Mouse (Mus musculus) intestine, embryonic 15.5 days (tissue): Measurements from ENCODE around the gene Zfp622. TPM values are rescaled to one million over a fixed set of nuclear protein-coding genes. Genes with fewer than 3 reads are reported as not detected.
A peak's percentile ranks its signal among the peaks of the same experiment; 100 is the strongest.

Source experiments
- ATAC-seq: fragments of 200-750 bp; cut with Nextera tagmentation; 2 replicates; pipeline ENCODE4 v1.8.0; 2017; ENCODE audit warnings: moderate TSS enrichment, moderate library complexity
- H3K27ac ChIP-seq: fragments of 300-500 bp; sonication (generic); 2 replicates; pipeline ENCODE4 v1.5.1; 2015; ENCODE audit warnings: mild to moderate bottlenecking, inconsistent platforms
- H3K27me3 ChIP-seq: fragments of 300-500 bp; sonication (generic); replicated peaks from 2 replicates; pipeline ENCODE4 v1.6.1; 2015; ENCODE audit warnings: inconsistent platforms
- H3K36me3 ChIP-seq: fragments of 300-500 bp; sonication (generic); 2 replicates; pipeline ENCODE4 v1.6.1; 2015; ENCODE audit warnings: inconsistent platforms
- H3K4me1 ChIP-seq: fragments of 300-500 bp; sonication (generic); replicated peaks from 2 replicates; pipeline ENCODE4 v1.6.1; 2015; ENCODE audit warnings: inconsistent platforms
- H3K4me2 ChIP-seq: fragments of 300-500 bp; sonication (generic); replicated peaks from 2 replicates; pipeline ENCODE4 v1.6.1; 2015; ENCODE audit warnings: mild to moderate bottlenecking, inconsistent platforms
- H3K4me3 ChIP-seq: fragments of 300-500 bp; sonication (generic); replicated peaks from 2 replicates; pipeline ENCODE4 v1.5.1; 2015; ENCODE audit warnings: inconsistent platforms
- H3K9ac ChIP-seq: fragments of 300-500 bp; sonication (generic); 2 replicates; pipeline ENCODE4 v1.6.1; 2015; ENCODE audit warnings: inconsistent platforms
- H3K9me3 ChIP-seq: fragments of 300-500 bp; sonication (generic); 2 replicates; pipeline ENCODE4 v1.6.1; 2016; ENCODE audit warnings: inconsistent platforms
- WGBS: fragments of 180-500 bp; shearing (Covaris S2); methylation state at CpG from one replicate; pipeline ENCODE4 v1.1.7; 2015; 5-methylcytosine and 5-hydroxymethylcytosine counted together
- polyA plus RNA-seq: library from polyadenylated mRNA; unstranded; fragments of >200 nt; fragmentation: Nextera tagmentation; extraction: Ambion mirVana; gene quantifications from 2 replicates; pipeline ENCODE4 v1.2.1, GENCODE M21; 2015

The Zfp622 gene
- polyA plus RNA-seq, 1 experiment from 2014 or later, result 34.9 TPM

GRCm38 (mm10) chr15:25949696-25950095 is 34.5 kb upstream of the Zfp622 start:
- ATAC-seq, result no peak
- Histone ChIP-seq H3K9ac (no peak overlapping the region), H3K9me3 (no peaks in the 10 kb centered on the region), H3K4me1 (no peaks in the 10 kb centered on the region), H3K36me3 (no peaks in the 10 kb centered on the region), H3K4me3 (no peak overlapping the region), H3K27me3 (no peaks in the 10 kb centered on the region), H3K27ac (no peak overlapping the region), H3K4me2 (no peak overlapping the region)
- WGBS, result 83% methylated on average over 9 of the region's 9 CpGs

- H3K27me3 ChIP-seq, result no peaks in the 10 kb centered on the region
- H3K27ac ChIP-seq, result no peak overlapping the region
- ATAC-seq, result peak; percentile 55; the same call in 1 of the 2 replicates
- no peaks in the 10 kb centered on the region for H3K9me3 ChIP-seq
- 73% methylated on average over 5 of the region's 5 CpGs for WGBS
- no peaks in the 10 kb centered on the region for H3K36me3 ChIP-seq
- H3K4me2 ChIP-seq, result no peak overlapping the region
- H3K9ac ChIP-seq, result no peak overlapping the region
- no peaks in the 10 kb centered on the region for H3K4me1 ChIP-seq
- H3K4me3 ChIP-seq, result no peak overlapping the region
Measured at GRCm38 (mm10) chr15:25950584-25950983, 33.6 kb upstream of the Zfp622 start.

- no peaks in the 10 kb centered on the region for H3K27me3 ChIP-seq
- no peak overlapping the region for H3K9ac ChIP-seq
- H3K4me2 ChIP-seq, result no peak overlapping the region
- ATAC-seq, result no peak
- H3K36me3 ChIP-seq, result no peaks in the 10 kb centered on the region
- H3K4me1 ChIP-seq, result no peaks in the 10 kb centered on the region
- no peak overlapping the region for H3K4me3 ChIP-seq
- no peaks in the 10 kb centered on the region for H3K9me3 ChIP-seq
- WGBS, result 60% methylated on average over 4 of the region's 4 CpGs
- H3K27ac ChIP-seq, result no peak overlapping the region
Measured at GRCm38 (mm10) chr15:25951037-25951436, 33.1 kb upstream of the Zfp622 start.

- no peak overlapping the region for H3K4me3 ChIP-seq
- no peak overlapping the region for H3K27ac ChIP-seq
- H3K9me3 ChIP-seq, result no peaks in the 10 kb centered on the region
- H3K9ac ChIP-seq, result no peak overlapping the region
- no peaks in the 10 kb centered on the region for H3K36me3 ChIP-seq
- H3K4me1 ChIP-seq, result no peaks in the 10 kb centered on the region
- H3K4me2 ChIP-seq, result no peak overlapping the region
- no peak for ATAC-seq
- 70% methylated on average over 5 of the region's 5 CpGs for WGBS
- H3K27me3 ChIP-seq, result no peaks in the 10 kb centered on the region
Measured at GRCm38 (mm10) chr15:25956001-25956400, 28.2 kb upstream of the Zfp622 start.

GRCm38 (mm10) chr15:25956422-25957117 is 27.6 kb upstream of the Zfp622 start:
- Histone ChIP-seq H3K27ac (no peak overlapping the region), H3K27me3 (no peaks in the 10 kb centered on the region), H3K9me3 (no peaks in the 10 kb centered on the region), H3K36me3 (no peaks in the 10 kb centered on the region), H3K4me3 (no peak overlapping the region), H3K4me1 (no peaks in the 10 kb centered on the region), H3K9ac (no peak overlapping the region), H3K4me2 (no peak overlapping the region)
- 58% methylated on average over 11 of the region's 11 CpGs for WGBS
- ATAC-seq, result no peak

GRCm38 (mm10) chr15:25957651-25958050 is 26.5 kb upstream of the Zfp622 start:
- no peaks in the 10 kb centered on the region for H3K27me3 ChIP-seq
- no peaks in the 10 kb centered on the region for H3K36me3 ChIP-seq
- WGBS, result 67% methylated on average over 10 of the region's 10 CpGs
- no peak for ATAC-seq
- H3K27ac ChIP-seq, result no peak overlapping the region
- no peak overlapping the region for H3K9ac ChIP-seq
- no peak overlapping the region for H3K4me2 ChIP-seq
- no peaks in the 10 kb centered on the region for H3K4me1 ChIP-seq
- H3K4me3 ChIP-seq, result no peak overlapping the region
- H3K9me3 ChIP-seq, result no peaks in the 10 kb centered on the region

GRCm38 (mm10) chr15:25959375-25959774 is 24.8 kb upstream of the Zfp622 start:
- ATAC-seq, result peak; percentile 86
- H3K4me2 ChIP-seq, result no peak overlapping the region
- H3K27ac ChIP-seq, result no peak overlapping the region
- 27% methylated on average over 5 of the region's 5 CpGs for WGBS
- no peaks in the 10 kb centered on the region for H3K4me1 ChIP-seq
- H3K4me3 ChIP-seq, result no peak overlapping the region
- H3K9ac ChIP-seq, result no peak overlapping the region
- no peaks in the 10 kb centered on the region for H3K36me3 ChIP-seq
- no peaks in the 10 kb centered on the region for H3K27me3 ChIP-seq
- H3K9me3 ChIP-seq, result no peaks in the 10 kb centered on the region

- H3K9me3 ChIP-seq, result no peaks in the 10 kb centered on the region
- H3K36me3 ChIP-seq, result no peaks in the 10 kb centered on the region
- H3K4me3 ChIP-seq, result no peak overlapping the region
- no peak overlapping the region for H3K9ac ChIP-seq
- no peak for ATAC-seq
- no peaks in the 10 kb centered on the region for H3K27me3 ChIP-seq
- H3K27ac ChIP-seq, result no peak overlapping the region
- no peak overlapping the region for H3K4me2 ChIP-seq
- no peaks in the 10 kb centered on the region for H3K4me1 ChIP-seq
- 77% methylated on average over 5 of the region's 5 CpGs for WGBS
Measured at GRCm38 (mm10) chr15:25960231-25960630, 23.9 kb upstream of the Zfp622 start.

GRCm38 (mm10) chr15:25966220-25966774 is 17.9 kb upstream of the Zfp622 start:
- Histone ChIP-seq H3K9ac (no peak overlapping the region), H3K27me3 (no peaks in the 10 kb centered on the region), H3K27ac (no peak overlapping the region), H3K9me3 (no peaks in the 10 kb centered on the region), H3K4me3 (no peak overlapping the region), H3K4me1 (no peaks in the 10 kb centered on the region), H3K4me2 (no peak overlapping the region), H3K36me3 (no peaks in the 10 kb centered on the region)
- ATAC-seq, result peak; percentile 88
- WGBS, result 40% methylated on average over 6 of the region's 6 CpGs

- H3K4me3 ChIP-seq, result no peak overlapping the region
- no peak for ATAC-seq
- no peak overlapping the region for H3K27ac ChIP-seq
- WGBS, result 88% methylated on average over 9 of the region's 9 CpGs
- no peaks in the 10 kb centered on the region for H3K9me3 ChIP-seq
- no peaks in the 10 kb centered on the region for H3K36me3 ChIP-seq
- H3K27me3 ChIP-seq, result no peaks in the 10 kb centered on the region
- no peak overlapping the region for H3K4me2 ChIP-seq
- no peak overlapping the region for H3K9ac ChIP-seq
- H3K4me1 ChIP-seq, result no peaks in the 10 kb centered on the region
Measured at GRCm38 (mm10) chr15:25971596-25971995, 12.6 kb upstream of the Zfp622 start.

- Histone ChIP-seq H3K27ac (no peak overlapping the region), H3K9ac (no peak overlapping the region), H3K9me3 (no peaks in the 10 kb centered on the region), H3K4me2 (no peak overlapping the region), H3K27me3 (no peaks in the 10 kb centered on the region), H3K4me1 (no peaks in the 10 kb centered on the region), H3K36me3 (no peaks in the 10 kb centered on the region), H3K4me3 (no peak overlapping the region)
- 84% methylated on average over 5 of the region's 5 CpGs for WGBS
- ATAC-seq, result no peak
Measured at GRCm38 (mm10) chr15:25972758-25973157, 11.4 kb upstream of the Zfp622 start.

- no peaks in the 10 kb centered on the region for H3K36me3 ChIP-seq
- H3K9me3 ChIP-seq, result no peaks in the 10 kb centered on the region
- no peak for ATAC-seq
- no peak overlapping the region for H3K4me3 ChIP-seq
- no peaks in the 10 kb centered on the region for H3K4me1 ChIP-seq
- no peaks in the 10 kb centered on the region for H3K27me3 ChIP-seq
- H3K27ac ChIP-seq, result no peak overlapping the region
- no peak overlapping the region for H3K9ac ChIP-seq
- no peak overlapping the region for H3K4me2 ChIP-seq
- WGBS, result 90% methylated on average over 4 of the region's 4 CpGs
Measured at GRCm38 (mm10) chr15:25974352-25974751, 9.8 kb upstream of the Zfp622 start.

GRCm38 (mm10) chr15:25975810-25976209 is 8.4 kb upstream of the Zfp622 start:
- Histone ChIP-seq H3K27me3 (no peaks in the 10 kb centered on the region), H3K9me3 (no peaks in the 10 kb centered on the region), H3K4me2 (no peak overlapping the region), H3K27ac (no peak overlapping the region), H3K9ac (no peak overlapping the region), H3K36me3 (no peaks in the 10 kb centered on the region), H3K4me1 (no peaks in the 10 kb centered on the region), H3K4me3 (no peak overlapping the region)
- peak; percentile 87 for ATAC-seq
- 73% methylated on average over 6 of the region's 6 CpGs for WGBS
